Mouse (Mus musculus): ENCODE data around the gene Enpp1.

Gene Enpp1

GRCm38 (mm10) chr10:24598693-24599092 lies 113.3 kb downstream of the Enpp1 start:
- no peak for DNase-seq (ENCODE audit: extremely low read depth, low read depth)

GRCm38 (mm10) chr10:24597789-24598188 lies 114.2 kb downstream of the Enpp1 start:
- DNase-seq (ENCODE audit: extremely low read depth, low read depth), result no peak

- no peak for DNase-seq (ENCODE audit: extremely low read depth, low read depth)
Observed at GRCm38 (mm10) chr10:24596869-24597339, 115.1 kb downstream of the Enpp1 start.

GRCm38 (mm10) chr10:24596003-24596868 lies 115.7 kb downstream of the Enpp1 start:
- DNase-seq (ENCODE audit: extremely low read depth, low read depth), result no peak

- no peak for DNase-seq (ENCODE audit: extremely low read depth, low read depth)
Observed at GRCm38 (mm10) chr10:24595250-24596002, 116.5 kb downstream of the Enpp1 start, which contains the start of gene Ccn2. TSS of gene Ccn2 (plus strand) at chr10:24595442.

GRCm38 (mm10) chr10:24593556-24593955 lies 118.4 kb downstream of the Enpp1 start:
- no peak for DNase-seq (ENCODE audit: extremely low read depth, low read depth)

- no peak for DNase-seq (ENCODE audit: extremely low read depth, low read depth)
Observed at GRCm38 (mm10) chr10:24592969-24593368, 119.0 kb downstream of the Enpp1 start.

GRCm38 (mm10) chr10:24592318-24592717 lies 119.6 kb downstream of the Enpp1 start:
- DNase-seq (ENCODE audit: extremely low read depth, low read depth), result no peak

- DNase-seq (ENCODE audit: extremely low read depth, low read depth), result no peak
Observed at GRCm38 (mm10) chr10:24591741-24592140, 120.2 kb downstream of the Enpp1 start.

- peak; percentile 36 for DNase-seq (ENCODE audit: extremely low read depth, low read depth)
Observed at GRCm38 (mm10) chr10:24591136-24591535, 120.8 kb downstream of the Enpp1 start.

GRCm38 (mm10) chr10:24590546-24590945 lies 121.4 kb downstream of the Enpp1 start:
- no peak for DNase-seq (ENCODE audit: extremely low read depth, low read depth)

- DNase-seq (ENCODE audit: extremely low read depth, low read depth), result no peak
Observed at GRCm38 (mm10) chr10:24589238-24589637, 122.7 kb downstream of the Enpp1 start.

GRCm38 (mm10) chr10:24588824-24589223 lies 123.1 kb downstream of the Enpp1 start:
- no peak for DNase-seq (ENCODE audit: extremely low read depth, low read depth)
